Mouse (Mus musculus): ENCODE measurements around the gene Arl6ip5.

DNA sequence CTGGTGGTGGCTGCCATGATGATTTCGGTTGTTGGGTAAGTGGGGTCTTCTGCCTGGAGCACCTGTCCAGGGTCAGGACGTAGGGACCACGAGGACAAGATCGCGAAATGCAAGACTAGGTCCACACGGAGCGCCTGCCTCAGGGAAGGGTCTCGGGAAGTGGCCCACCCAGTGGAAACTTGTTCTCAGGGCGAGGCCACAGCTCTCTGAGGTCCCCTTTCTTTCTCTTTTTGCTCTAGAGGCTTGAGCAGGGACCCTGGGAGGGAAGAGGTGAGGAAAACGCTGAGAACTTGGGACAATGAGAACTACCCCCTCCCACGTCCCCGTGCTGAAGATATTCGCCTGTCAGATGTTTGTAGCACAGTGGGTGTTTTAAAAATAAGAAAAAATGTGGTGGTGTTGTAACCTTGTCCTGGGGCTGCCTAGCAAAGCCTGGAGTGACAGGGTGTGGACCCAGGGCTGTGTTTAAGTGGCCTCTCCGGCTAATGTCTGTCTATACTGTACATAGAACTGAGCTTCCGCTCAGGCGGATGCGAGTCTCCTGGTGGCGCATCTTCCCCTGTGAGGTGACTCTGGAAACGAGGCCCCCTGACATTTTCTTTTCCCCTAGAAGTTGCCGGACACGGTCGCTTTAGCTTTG, 593 bp downstream of the Arl6ip5 start:
- no peak for TF ChIP-seq CTCF (IDR thresholded peaks at IDR 0.05; ENCODE audit: borderline replicate concordance, extremely low read depth, insufficient read depth, insufficient read length)
- TF ChIP-seq POLR2A (IDR thresholded peaks at IDR 0.05; ENCODE audit: borderline replicate concordance, extremely low read depth, insufficient read depth, insufficient read length, poor library complexity, severe bottlenecking) = no peak

Data from brain, embryonic 14.5 days (tissue).